Mouse (Mus musculus) left cerebral cortex, adult 2 months (tissue): ENCODE data around the gene Apaf1. TPM values are rescaled to one million over a fixed set of nuclear protein-coding genes. Genes with fewer than 3 reads are reported as not detected.

Experiments
- DNase-seq, 2 experiments: peaks; one replicate each; pipeline ENCODE4 v3.0.0; 2021 to 2022; ENCODE audit warnings: low spot score in 2 of 2, mixed read lengths in 1 of 2; ENCODE audit errors: extremely low spot score in 1 of 2
- H3K27ac ChIP-seq: fragments of 200-600 bp; 2 replicates; pipeline ENCODE4 v1.8.1; 2022
- H3K4me3 ChIP-seq: fragments of 200-600 bp; 2 replicates; pipeline ENCODE4 v1.8.1; 2022
- CTCF ChIP-seq: fragments of 200-600 bp; IDR thresholded peaks from 2 replicates; pipeline ENCODE4 v1.8.1; 2022; ENCODE audit warnings: antibody characterized with exemption, mild to moderate bottlenecking, moderate library complexity
- intact Hi-C: fragments of 180-260 bp; cut with DNase I; formaldehyde crosslinking; loops from one replicate; pipeline ENCODE4 v1.15.1; 2025
- long read RNA-seq, 2 experiments: library from polyadenylated mRNA; stranded (forward); transcript quantifications; one replicate each; pipeline ENCODE4 v2.0.0; 2021; ENCODE audit warnings: borderline mapping rate in 2 of 2
- total RNA-seq, 2 experiments: library from RNA; stranded (reverse); gene quantifications; 2 replicates each; pipeline ENCODE4 v1.2.3; 2021

Gene Apaf1
- 10 to 100 TPM; 11.0 to 13.7 TPM for total RNA-seq
- long read RNA-seq, experiment 1, full-length matches to known transcripts: 6 of 19 reads
- long read RNA-seq, experiment 1, partial matches to known transcripts: 3 of 19 reads
- long read RNA-seq, experiment 1, other reads (novel, unspliced or antisense): 10 of 19 reads
- long read RNA-seq, experiment 2, full-length matches to known transcripts: 3 of 6 reads
- long read RNA-seq, experiment 2, partial matches to known transcripts: 2 of 6 reads
- long read RNA-seq, experiment 2, other reads (novel, unspliced or antisense): 1 of 6 reads

GRCm38 (mm10) chr10:91082550-91083392 lies at the start of gene Apaf1, which contains the start of gene Ikbip:
Apaf1 (minus strand) TSS chr10:91082770.
Ikbip (plus strand) TSS chr10:91082940.
- peak within 1 kb of the TSS; percentile 95 for H3K4me3 ChIP-seq
- no peak for TF ChIP-seq CTCF
- peak; percentile 100 for DNase-seq
- peak within 1 kb of the TSS; percentile 59 for H3K27ac ChIP-seq
- intact Hi-C loops: loop anchor here (5.0 kb wide), 1 partner anchor 40 kb away; the partner anchor contains the start of gene Slc25a3

- TF ChIP-seq CTCF: no peak
- Histone ChIP-seq H3K4me3 (no peak overlapping the region), H3K27ac (no peak overlapping the region)
- no peak for DNase-seq
- intact Hi-C loops: no loop called here
Measured at GRCm38 (mm10) chr10:91131565-91131964, 49.0 kb upstream of the Apaf1 start.

- Histone ChIP-seq H3K27ac (no peak overlapping the region), H3K4me3 (no peak overlapping the region)
- intact Hi-C loops: no loop called here
- no peak for TF ChIP-seq CTCF
- DNase-seq: no peak
Measured at GRCm38 (mm10) chr10:91130792-91131191, 48.2 kb upstream of the Apaf1 start.

- H3K4me3 ChIP-seq: no peak overlapping the region
- intact Hi-C loops: no loop called here
- no peak for DNase-seq
- TF ChIP-seq CTCF: no peak
- no peak overlapping the region for H3K27ac ChIP-seq
Measured at GRCm38 (mm10) chr10:91128551-91129160, 46.1 kb upstream of the Apaf1 start.

GRCm38 (mm10) chr10:91127395-91127794 lies 44.8 kb upstream of the Apaf1 start:
- Histone ChIP-seq H3K4me3 (no peak overlapping the region), H3K27ac (no peak overlapping the region)
- no peak for DNase-seq
- intact Hi-C loops: no loop called here
- TF ChIP-seq CTCF: no peak

GRCm38 (mm10) chr10:91126618-91127355 lies 44.2 kb upstream of the Apaf1 start:
- TF ChIP-seq CTCF: no peak
- no peak overlapping the region for H3K27ac ChIP-seq
- no peak for DNase-seq
- H3K4me3 ChIP-seq: no peak overlapping the region
- intact Hi-C loops: no loop called here

GRCm38 (mm10) chr10:91123828-91124822 lies 41.6 kb upstream of the Apaf1 start, which contains the start of gene Slc25a3:
Slc25a3 (minus strand) TSS chr10:91124059.
- intact Hi-C loops: loop anchor here (5.0 kb wide), 1 partner anchor 42 kb away; the partner anchor contains the start of genes Apaf1 and Ikbip
- Histone ChIP-seq H3K4me3 (peak within 1 kb of the TSS; percentile 96), H3K27ac (peak within 1 kb of the TSS; percentile 100)
- peak; percentile 98 to 99 for DNase-seq
- TF ChIP-seq CTCF: no peak

- H3K27ac ChIP-seq: peak overlapping the region; percentile 100
- no peak for TF ChIP-seq CTCF
- intact Hi-C loops: loop anchor here (5.0 kb wide), 1 partner anchor 41 kb away; the partner anchor contains the start of genes Apaf1 and Ikbip
- peak overlapping the region; percentile 96 for H3K4me3 ChIP-seq
- peak in 1 of 2 experiments; percentile 20 for DNase-seq
Measured at GRCm38 (mm10) chr10:91123281-91123827, 40.8 kb upstream of the Apaf1 start.

- H3K27ac ChIP-seq: peak overlapping the region; percentile 100; the same call in 1 of the 2 replicates
- intact Hi-C loops: loop anchor here (5.0 kb wide), 1 partner anchor 40 kb away; the partner anchor contains the start of genes Apaf1 and Ikbip
- peak overlapping the region; percentile 96 for H3K4me3 ChIP-seq
- DNase-seq: no peak
- no peak for TF ChIP-seq CTCF
Measured at GRCm38 (mm10) chr10:91122646-91123045, 40.1 kb upstream of the Apaf1 start.

GRCm38 (mm10) chr10:91116958-91117357 lies 34.4 kb upstream of the Apaf1 start:
- no peak overlapping the region for H3K4me3 ChIP-seq
- DNase-seq: no peak
- intact Hi-C loops: no loop called here
- no peak overlapping the region for H3K27ac ChIP-seq
- no peak for TF ChIP-seq CTCF
